Mouse (Mus musculus) cerebellum, postnatal 4 days (tissue): ENCODE data around the gene Agbl3.

ENCODE experiments used
- DNase-seq, 2 experiments: peaks; one replicate each; pipeline ENCODE4 v3.0.0; 2022; ENCODE audit warnings: low spot score in 2 of 2, mixed read lengths in 1 of 2

Agbl3 gene

DNA sequence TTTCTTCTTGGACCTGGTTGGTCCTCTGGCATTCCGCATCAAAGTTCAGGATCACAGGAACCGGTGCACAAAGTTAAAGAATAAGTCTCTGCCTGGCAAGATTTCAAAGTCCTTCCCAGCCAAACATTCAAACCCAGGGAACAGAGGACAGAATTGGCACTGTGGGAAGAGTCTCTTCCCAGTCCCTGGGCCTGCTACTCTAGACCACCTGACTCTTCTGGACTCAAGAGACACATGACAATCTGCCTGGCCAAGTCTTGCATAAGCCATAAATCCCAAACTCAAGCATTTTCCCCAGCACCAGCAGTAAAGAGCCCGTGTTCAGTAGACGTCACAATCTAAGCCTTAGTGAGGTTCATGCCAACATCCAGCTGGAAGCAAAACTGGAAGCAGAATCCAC, 126.4 kb downstream of the Agbl3 start:
- DNase-seq: no peak

DNA sequence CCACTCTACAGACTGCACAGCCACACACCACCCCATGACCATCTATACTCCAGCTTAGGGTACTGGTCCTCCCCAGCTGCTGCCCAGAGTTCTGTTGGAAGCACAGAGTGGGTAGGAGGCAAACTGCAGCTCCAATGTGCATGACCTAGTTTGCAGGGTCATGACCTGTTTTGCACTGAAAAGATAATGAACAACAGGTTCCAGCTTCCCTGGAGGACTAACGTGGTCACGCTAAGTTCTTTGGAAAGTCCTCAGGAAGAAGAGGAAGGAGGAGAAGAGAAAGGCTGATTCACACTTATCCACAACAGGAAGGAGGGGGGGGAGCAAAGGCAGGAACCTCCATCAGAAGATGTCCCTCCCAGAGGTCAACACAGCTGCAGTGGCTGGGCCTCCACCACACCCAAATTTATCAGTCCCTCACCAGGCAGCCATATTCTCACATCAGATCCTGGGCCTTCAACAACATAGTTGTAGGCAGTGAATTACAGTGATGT, 126.9 kb downstream of the Agbl3 start:
- DNase-seq: no peak

- no peak for DNase-seq
Measured at GRCm38 (mm10) chr6:34907696-34908260, 127.5 kb downstream of the Agbl3 start.
